Mouse (Mus musculus): ENCODE data around the gene Paqr5. TPM values are rescaled to one million over a fixed set of nuclear protein-coding genes. Genes with fewer than 3 reads are reported as not detected.
A peak's percentile ranks its signal among the peaks of the same experiment; 100 is the strongest.

Gene Paqr5
- polyA plus RNA-seq, 2 experiments from 2014 or later = 0.54 to 1.2 TPM

DNA sequence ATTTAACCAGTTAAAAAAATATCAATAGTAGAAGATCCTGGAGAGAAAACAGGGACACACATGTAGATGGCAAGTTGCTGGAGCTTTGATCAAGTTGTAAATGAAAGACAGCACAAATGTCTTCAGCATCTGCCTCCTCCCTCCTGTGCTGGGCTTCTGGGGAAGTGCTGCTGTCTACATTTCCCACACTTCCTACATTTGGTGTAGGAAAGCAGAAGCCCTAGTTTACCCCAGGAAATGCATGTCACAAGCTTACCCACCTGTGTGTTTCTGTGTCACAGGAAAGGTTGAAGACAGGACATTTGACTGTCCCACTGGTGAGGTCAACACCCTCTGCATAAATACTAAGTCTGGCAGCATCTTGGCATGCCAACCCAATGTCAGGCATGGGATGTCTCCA is 71.9 kb downstream of the Paqr5 start:
- ATAC-seq = no peak

DNA sequence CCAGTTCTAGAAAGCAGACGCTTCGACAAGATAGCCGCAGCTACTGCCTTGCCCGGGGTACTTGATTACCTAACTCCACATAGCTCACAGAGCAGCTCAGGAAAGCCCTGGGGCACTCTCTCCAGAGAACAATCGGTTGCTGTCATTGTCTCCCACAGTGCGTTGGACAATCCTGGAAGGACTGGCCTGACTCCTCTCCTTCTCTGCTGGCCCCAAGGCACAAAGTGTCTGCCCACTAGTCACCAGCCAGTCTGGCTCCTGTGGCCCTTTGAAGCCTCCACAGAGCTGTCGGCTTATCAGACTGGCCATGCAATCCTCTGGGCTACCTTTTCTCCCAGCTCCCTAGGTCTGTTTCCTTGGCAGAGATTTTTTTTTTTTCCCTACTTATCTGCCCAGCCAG is 74.4 kb downstream of the Paqr5 start:
- no peak for ATAC-seq

DNA sequence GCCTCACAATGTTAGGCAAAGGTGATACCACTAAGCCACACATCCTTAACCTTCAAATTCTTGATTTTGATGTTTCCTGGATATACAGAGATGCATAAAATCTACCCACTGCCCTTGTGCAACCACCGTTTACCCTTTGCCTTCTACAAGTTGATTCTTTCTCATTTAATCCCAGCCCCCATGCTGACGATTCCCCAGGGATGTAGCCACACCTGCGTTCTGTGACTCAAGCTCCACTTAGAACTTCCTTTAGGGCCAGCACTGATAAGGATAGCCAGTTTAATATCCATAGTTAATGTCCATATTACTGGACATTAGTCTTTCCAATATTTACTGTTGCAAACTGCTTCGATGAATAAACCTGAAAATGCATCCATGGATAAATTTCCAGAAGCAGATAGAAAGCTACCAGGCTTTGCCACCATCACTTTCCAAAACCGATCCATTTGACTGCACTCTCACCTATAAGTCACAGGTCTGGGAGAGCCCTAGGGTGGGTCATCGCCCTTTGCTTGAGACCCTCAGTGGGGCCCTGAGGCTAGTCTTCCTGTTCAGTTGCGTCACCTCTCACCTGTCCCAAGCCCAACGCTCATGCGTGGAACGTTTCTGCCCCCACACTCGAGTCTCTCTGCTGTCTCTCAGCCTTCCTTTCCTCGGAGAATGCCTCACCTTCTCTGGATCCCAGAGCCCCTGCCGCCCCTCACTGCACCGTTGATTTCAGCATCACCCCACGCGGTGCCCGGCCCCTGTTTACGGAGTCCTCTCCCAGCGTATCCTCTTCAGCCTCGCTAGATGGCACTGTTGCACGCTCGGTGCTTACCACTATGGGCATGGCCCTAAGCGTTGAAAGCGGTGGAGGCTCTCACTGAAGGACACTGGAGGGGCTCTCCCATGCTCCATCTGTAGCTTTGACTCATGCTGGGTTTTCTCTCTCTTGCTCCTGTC is 79.0 kb downstream of the Paqr5 start:
- ATAC-seq = peak; percentile 73

DNA sequence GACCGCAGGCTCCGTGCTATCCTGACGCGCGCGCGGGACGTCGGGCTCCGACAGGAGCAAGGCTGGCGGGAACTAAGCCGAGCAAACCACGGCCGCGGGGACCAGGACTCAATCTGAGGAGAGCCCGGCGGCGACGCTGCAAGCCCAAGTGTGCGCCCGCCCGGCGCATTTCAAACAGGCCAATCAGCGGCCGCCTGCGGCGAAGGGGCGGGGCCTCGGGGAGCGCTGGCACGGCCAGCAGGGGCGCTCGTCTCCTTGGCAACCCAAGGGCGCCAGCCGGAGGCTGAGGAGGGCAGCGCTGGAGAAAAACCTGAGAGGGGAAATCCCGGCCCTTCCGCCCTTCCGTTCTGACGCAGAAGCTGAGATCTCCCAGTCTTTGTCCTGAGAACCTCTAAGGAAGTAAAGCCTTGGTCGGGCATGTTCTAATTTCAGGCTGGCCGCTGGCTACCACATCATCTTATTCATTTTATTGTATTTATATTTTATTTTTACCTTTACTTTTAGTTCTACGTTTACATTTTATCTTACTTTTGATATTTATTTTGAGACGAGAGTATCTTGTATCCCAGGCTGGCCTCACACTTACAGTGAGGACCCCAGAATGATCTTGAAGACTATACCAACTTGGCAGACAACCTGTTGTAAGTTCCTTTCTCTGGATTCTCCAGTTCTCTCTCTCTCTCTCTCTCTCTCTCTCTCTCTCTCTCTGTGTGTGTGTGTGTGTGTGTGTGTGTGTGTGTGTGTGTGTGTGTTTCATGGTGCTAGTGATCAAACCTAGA is 79.8 kb downstream of the Paqr5 start, which contains the start of gene Kif23:
TSS of gene Kif23 (minus strand) at position 152 of the 779 bp plus-strand sequence.
- peak; percentile 91 for ATAC-seq

DNA sequence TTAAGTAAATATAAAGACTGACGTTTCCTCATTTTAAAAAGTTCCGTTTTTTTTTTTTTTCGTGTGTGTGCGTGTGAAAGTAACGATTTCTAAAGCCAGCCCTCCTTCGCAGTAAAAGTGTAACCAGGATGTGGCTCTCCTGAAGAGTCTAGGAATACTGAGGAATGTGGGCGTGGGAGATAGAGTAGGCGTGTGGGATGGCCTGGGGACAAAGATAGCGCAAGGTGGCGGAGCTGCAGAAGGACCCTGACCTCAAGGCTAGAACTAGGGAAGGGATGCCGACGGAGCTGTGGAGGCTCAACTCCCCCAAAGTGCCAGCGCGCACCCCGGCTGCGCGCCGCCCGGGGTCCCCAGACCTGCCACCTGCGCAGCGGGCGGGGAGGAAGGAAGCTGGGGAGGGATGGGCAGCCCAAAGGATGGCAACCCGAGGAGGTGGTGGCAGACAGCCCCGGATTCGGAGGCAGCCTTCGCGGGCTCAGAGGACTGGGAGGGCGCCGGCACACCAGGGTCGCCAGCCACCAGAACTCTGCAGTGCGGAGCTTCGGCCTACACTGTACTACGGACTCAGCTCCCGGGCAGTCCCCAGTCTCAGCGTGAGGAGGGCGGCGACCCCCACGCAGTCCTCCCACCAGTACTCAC is 80.6 kb downstream of the Paqr5 start:
- peak; percentile 28 for ATAC-seq

DNA sequence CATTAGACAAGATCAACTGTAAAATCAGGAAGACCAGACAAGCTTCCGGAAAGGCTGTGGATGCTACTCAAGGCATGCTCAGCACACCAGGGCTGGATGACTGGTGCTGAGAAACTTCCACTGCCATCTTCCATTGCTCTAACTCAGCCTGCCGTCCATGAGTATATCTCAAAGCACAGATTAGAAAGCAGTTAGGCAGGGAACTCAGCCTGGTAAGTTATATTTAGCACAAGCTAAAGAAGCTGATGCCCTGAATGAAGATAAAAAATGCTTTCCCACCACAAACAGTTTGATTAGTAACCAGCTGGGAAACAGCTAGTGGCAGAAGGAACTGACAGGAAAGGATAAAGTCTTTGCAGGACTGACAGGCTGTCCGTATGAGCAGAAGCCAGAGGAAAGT is 85.6 kb downstream of the Paqr5 start:
- no peak for ATAC-seq

DNA sequence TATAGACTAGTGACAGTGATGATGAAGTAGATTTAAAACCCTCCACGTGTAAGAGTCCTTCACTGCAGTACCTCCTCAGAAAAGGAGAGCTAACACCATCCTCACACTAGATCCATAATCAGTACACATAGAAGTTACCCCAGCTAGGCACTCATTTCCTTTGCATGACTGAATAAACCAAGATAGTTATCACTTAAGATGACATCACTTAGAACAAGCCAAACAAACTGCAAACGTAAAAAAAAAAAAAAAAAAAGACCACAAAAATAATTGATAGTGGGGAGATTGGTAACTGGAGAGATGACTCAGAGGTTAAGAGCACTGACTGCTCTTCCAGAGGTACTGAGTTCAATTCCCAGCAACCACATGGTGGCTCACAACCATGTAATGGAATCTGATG is 93.3 kb downstream of the Paqr5 start:
- ATAC-seq = peak; percentile 64

DNA sequence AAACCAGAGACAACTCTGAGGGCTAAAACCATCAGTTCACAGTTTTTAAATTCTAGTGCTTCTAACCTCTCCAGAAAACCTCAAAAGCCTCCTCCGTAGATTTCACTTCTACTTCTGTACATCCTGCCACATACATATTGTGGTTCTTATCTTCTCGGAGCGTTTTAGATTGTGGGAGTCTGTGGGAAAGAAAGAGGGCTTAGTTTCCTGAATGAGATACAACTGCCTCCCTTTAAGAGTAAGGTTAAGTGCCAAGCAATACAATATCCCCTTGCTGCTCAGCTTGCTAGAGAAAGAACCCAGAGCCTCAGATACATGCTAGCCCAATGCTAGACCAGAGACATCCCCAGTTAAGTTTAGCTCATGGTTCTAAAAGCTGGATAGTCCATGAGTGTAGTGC is 94.6 kb downstream of the Paqr5 start:
- no peak for ATAC-seq

DNA sequence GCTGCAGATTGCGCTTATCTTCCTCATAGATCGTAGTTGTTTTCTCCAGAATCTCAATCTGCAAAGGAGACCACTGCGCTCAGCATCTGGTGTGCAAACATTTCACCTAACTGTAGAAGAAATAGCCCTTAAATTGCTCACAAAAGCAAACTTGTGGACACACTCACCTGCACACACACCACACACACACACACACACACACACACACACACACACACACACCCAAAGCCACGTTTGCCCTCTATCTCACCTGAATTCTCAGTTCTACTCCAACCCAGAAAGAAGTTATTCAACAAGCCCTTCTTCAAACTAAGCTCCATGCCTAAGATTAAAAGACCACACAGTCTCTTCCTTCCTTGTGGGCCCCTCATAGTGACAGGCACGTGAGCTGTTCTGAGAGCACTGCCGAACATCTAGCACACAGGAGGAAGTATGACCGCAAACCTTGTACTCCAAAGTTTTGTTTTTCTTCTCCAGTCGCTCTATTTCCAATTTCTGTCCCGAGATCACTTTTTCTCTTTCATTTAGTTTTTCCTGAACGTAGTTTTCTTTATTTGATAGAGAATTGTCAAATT is 101.5 kb downstream of the Paqr5 start:
- ATAC-seq = no peak

DNA sequence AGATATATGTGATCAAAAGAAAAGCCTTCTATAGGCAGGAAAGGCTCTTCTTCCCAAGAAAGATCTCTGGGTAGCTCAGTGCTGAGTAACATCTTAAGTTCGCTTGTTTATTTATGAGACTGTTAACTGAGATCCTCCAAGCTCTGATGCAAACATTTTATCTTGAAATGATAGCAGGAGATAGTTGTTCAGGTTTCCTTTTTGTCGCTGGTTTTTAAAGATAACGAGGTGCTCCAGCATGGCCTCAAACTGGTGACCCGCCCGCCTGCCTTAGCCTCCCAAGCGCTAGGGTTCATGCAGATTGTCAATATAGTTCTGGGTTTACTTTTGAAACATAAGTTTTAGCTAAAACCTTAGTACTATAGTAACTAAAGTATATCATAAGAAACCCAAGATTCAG is 106.3 kb downstream of the Paqr5 start:
- ATAC-seq = no peak

DNA sequence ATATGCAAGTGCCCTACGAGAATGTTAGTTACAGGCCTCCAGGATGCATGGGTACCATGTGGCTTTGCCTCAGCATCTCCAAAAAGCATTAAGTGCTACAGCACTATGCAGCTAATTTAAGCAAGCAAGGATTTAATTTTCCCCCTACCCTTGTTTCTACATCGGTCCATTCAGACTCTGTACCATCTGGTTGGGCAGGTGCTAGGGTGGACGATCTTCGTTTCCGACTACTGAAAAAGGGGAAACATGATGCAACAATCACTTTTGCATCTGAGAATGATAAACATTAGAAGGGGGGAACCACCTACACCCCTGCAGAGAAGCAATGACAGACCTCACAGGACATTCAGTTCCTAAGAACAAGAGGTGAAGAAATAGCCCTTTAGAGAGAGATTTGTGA is 107.2 kb downstream of the Paqr5 start:
- ATAC-seq = no peak

DNA sequence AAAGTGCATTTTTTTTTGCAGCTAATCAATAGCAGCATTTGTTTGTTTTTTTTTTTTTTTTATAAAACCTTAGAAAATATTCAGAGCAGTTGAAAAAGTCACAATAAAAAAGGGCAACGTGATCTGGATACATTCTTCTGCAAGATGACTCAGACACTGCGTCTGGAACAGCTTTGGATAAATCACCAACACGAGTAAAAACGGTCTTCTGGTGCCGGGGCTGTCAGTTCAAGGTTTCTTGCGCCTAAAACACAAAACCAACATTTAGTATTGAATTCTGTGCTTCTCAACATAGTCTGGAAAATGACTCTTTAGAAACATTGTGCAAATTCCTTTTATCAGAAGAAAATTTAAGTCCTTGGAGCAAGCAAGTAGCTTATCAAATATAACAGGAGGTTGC is 109.2 kb downstream of the Paqr5 start:
- ATAC-seq = no peak

DNA sequence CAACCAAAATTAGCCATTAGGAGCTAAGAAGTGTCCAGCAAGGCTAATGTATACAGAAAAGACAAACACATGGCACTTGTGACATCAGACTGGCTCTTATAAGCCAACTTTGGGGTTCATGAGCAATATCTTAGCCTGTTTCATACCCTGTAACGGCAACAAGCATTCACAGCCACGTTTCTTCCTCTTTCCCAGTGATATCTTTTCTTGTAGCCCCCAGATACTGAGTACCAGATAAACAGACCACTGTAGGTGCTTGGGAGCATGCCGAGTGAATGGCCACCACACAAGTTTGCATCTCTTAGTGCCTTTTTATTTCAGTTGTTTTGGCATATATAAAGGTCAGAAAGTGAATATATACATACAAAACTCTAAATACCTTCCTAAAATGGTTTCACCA is 109.7 kb downstream of the Paqr5 start:
- ATAC-seq = no peak

DNA sequence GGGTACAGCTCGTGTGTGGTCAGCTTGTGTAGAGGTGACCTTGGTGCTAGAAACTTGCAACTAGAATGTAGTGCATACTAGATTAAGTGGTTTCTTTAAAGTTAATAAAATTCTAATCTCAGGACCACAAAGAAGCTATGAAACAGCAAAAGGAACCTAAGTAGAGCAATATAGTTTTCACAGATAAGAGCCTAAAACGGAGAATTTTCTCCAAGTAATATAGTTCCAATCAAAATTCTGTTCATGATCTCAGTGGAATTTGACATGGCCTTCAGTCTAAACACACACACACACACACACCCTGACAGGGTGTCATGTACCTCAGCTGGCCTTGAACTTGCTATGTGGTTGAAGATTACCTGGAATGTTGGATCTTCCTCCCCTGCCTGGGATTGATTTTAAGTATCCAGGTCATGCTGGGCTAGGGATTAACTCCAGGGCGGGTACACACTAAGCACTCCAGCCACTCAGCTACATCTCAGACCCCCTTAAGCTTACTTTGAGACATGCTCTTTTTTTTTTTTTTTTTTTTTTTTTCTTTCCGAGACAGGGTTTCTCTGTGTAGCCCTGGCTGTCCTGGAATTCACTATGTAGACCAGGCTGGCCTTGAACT is 111.2 kb downstream of the Paqr5 start:
- no peak for ATAC-seq

DNA sequence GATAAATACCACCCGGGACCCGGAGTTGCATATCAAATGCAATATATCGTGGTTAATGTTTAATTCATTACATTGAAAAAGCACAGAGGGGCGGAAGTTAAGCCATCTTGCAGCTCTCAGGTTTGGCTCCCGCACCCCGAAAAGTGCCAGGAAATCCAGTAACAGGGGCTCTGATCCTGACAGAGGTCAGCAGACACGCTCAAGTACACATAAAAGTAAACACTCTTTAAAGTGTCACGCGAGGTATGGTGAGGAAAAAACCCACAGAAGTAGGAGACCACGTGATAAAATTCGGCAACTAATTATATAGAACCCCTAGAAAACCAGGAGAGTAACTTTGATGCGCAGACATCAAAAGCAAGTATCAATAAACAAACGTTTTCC is 111.7 kb downstream of the Paqr5 start:
- peak; percentile 1 for ATAC-seq

DNA sequence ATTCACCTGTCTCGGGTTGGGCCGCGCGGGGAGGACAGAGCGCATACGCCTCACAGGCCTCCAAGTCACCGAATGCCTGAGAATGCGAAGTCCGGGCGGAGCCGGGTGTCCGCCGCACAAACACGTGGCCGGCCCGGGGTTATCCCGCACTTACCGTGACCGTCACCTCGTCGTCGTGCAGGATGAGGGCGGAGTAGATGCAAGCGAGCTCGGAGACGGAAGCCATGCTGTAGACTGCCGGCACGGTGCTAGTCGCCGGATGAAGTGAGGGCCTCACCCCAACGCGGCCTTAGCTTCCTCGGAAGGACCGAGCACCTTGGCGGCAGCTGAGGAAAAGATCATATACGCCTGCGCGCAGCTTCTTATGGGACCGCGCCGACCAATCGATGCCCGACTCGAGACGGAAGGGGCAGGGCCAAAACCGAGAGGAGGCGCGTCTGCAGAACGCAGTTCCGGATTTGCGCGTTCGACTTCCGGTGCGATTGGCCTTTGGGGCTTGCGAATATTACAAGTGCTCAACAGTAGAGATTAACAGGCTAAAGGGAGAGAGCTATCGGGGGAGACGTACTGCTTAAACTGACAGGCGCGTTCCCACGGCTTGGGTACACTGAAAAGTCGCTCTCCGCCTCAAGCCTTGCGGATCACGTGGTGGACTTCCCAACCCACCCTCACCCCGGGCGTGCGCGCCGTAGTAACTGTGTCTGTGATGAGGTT is 112.3 kb downstream of the Paqr5 start, which contains the start of gene Rplp1:
TSS of gene Rplp1 (minus strand) at position 340 of the 714 bp plus-strand sequence.
- ATAC-seq = peak; percentile 97

DNA sequence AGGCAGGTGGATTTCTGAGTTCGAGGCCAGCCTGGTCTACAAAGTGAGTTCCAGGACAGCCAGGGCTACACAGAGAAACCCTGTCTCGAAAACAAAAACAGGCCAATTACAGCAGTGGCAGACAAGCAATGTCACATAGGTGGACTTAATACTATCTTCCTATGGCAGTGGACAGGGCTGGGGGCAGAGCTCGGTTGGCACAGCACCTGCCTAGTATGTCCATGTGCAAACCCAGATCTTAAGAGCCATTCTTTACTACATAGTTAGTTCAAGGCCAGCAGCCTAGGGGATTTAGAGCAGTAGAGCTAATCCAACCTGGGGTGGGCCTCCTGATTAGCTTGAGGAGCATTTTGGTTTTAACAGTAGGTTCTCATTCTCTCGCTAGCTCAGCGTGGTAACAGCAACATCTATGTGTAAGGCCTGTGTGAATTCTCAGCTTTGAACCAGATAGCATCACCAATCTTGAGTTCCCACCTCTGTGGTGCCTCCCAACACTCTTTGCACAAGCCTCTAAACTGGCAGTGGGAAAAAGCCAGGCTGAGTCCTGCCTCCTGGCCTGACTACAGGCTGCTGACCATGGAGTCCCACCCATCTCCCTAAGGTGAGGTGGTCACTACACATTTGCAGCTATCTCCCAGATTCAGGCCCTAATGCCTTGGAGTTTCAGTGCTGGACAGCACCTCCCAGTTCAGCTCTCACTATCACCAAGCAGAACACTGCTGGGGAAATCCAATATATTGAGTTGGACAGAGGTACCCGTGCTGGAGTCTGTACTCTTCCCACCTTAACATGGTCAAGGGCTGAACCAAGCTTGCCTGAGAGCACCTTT is 115.1 kb downstream of the Paqr5 start:
- ATAC-seq = no peak

DNA sequence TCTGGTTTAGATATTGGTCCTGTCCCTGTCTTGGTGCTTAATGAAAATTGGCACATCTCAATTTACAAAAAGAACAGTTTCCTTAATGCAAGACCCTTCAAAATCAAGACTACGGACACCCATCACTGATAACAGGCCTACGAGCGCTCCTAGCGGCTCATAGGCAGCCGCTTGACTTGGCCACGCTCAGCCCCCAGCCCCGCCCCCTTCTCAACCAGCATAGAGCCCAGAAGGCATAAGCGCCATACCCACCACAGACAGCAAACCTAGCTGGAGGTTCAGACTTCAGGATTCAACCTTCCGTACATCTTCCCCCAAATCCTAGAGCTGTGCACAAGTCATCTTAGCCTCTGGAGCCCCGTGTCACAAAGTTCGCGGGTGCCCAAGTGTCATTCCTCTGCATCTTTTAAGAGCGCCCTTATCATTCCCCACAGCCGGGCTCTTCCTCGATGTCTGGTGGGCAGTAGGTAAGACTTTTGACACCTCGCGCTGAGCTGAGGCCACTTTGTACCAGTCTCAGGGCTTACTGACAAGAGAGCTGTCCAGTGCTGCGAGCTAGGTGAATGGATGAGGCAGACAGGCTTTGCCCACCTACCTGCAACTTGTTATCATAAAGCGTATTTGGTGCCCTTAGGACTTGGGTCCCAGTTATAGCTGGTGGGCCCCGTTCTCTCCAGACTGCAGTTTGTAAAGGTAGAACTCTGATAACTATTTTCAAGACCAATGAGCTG is 116.0 kb downstream of the Paqr5 start:
- no peak for ATAC-seq

DNA sequence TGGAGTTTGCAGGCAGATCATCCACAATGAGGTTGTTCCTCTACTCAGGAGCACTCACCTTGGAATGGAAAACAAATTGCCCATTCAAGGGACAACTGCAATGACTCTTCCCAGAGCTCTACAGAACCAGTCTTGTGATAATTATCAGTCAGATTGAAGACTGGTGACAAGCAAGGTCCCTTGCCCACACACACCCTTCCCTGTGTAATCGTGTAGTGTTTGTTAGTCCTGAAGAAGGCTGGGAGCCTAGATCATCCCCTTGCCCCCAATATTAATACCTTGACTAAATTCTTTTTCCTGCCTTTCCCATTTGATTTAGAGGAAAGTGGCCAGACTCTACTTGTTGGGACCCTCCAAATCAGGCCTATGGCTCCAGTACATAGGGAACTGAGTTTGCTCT is 117.0 kb downstream of the Paqr5 start:
- no peak for ATAC-seq

DNA sequence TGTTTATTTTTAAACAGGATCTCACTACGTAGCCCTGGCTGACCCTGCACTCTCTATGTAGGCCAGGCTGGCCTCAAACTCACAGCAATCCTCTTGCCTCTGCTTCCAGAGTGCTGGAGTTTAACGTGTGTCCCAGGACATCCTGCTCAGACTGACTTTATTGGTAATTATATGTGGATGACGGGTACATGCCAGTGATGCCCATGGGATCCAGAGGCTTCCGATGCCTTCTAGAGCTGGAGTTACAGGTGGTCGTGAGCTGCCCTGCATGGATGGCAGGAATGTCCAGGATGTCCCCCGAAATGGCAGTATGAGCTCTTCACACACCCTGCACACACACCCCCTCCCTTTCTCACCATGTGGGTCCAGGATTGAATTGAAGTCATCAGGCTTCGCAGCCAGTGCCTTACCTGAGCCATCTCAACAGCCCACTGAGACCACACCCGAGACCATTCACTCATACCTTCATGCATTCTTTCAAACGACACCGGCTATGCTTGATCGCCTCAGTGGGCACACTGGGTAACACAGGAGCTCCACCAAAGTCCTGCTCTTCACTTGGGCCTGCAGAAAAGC is 117.7 kb downstream of the Paqr5 start:
- ATAC-seq = no peak

All from CD4-positive, CD25-positive, alpha-beta regulatory T cell, adult 4 months (primary cell).